Mouse (Mus musculus) 3T3-L1 (cell line): ENCODE data around the gene Entpd3.

ENCODE experiments used
- DNase-seq: peaks from one replicate; pipeline ENCODE4 v3.0.0-alpha.2; 2015; ENCODE audit warnings: low read depth, low spot score

Gene Entpd3

GRCm38 (mm10) chr9:120579808-120580207 lies 40.2 kb downstream of the Entpd3 start:
- DNase-seq = no peak

GRCm38 (mm10) chr9:120581941-120582618 lies 42.5 kb downstream of the Entpd3 start:
- peak; percentile 78 for DNase-seq

- DNase-seq = peak; percentile 96
Observed at GRCm38 (mm10) chr9:120582619-120583308, 43.1 kb downstream of the Entpd3 start.

- DNase-seq = no peak
Observed at GRCm38 (mm10) chr9:120583314-120583713, 43.7 kb downstream of the Entpd3 start.

GRCm38 (mm10) chr9:120586546-120586945 lies 46.9 kb downstream of the Entpd3 start:
- peak; percentile 87 for DNase-seq

GRCm38 (mm10) chr9:120591490-120591889 lies 51.9 kb downstream of the Entpd3 start:
- DNase-seq = peak; percentile 82

- DNase-seq = no peak
Observed at GRCm38 (mm10) chr9:120593383-120594101, 53.9 kb downstream of the Entpd3 start.

- DNase-seq = no peak
Observed at GRCm38 (mm10) chr9:120594839-120595238, 55.2 kb downstream of the Entpd3 start.

GRCm38 (mm10) chr9:120595306-120595705 lies 55.7 kb downstream of the Entpd3 start:
- no peak for DNase-seq

- DNase-seq = peak; percentile 80
Observed at GRCm38 (mm10) chr9:120601488-120602171, 62.0 kb downstream of the Entpd3 start.

GRCm38 (mm10) chr9:120602172-120602838 lies 62.7 kb downstream of the Entpd3 start:
- DNase-seq = peak; percentile 25

- peak; percentile 84 for DNase-seq
Observed at GRCm38 (mm10) chr9:120602839-120603511, 63.4 kb downstream of the Entpd3 start.

GRCm38 (mm10) chr9:120603512-120603908 lies 63.9 kb downstream of the Entpd3 start:
- no peak for DNase-seq

- no peak for DNase-seq
Observed at GRCm38 (mm10) chr9:120603956-120604355, 64.3 kb downstream of the Entpd3 start.

- DNase-seq = no peak
Observed at GRCm38 (mm10) chr9:120611055-120611454, 71.4 kb downstream of the Entpd3 start.

- DNase-seq = no peak
Observed at GRCm38 (mm10) chr9:120614059-120614458, 74.4 kb downstream of the Entpd3 start.
